Mouse (Mus musculus) right cerebral cortex, postnatal 4 days (tissue): ENCODE results near the gene Lsm12.
"Not testable (repeated sequence)": the region's sequence is repeated elsewhere in the genome, so short reads cannot be mapped to it uniquely, and the experiment has no call there.

Experiments used
- DNase-seq: peaks from one replicate; pipeline ENCODE4 v3.0.0-alpha.2; 2022

Lsm12 gene

DNA sequence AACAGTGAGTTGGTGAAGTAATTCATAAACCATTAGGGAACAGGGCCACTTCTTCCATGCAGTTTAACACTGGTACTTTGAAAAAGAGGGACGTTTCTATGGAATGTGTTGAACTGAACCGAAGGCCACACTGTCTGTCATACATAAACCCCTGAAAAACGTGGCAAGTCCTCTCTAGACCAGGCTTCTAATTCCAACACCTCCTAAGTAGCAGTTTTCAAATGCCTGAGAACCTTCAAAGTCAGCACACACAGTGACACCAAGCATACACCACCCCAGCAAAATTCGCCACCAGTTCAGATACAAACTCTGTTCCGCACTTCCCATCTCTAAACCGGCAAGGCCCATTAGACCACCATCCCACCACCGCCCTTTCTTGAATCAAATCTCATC, 847 bp downstream of the Lsm12 start:
- DNase-seq, result no peak

DNA sequence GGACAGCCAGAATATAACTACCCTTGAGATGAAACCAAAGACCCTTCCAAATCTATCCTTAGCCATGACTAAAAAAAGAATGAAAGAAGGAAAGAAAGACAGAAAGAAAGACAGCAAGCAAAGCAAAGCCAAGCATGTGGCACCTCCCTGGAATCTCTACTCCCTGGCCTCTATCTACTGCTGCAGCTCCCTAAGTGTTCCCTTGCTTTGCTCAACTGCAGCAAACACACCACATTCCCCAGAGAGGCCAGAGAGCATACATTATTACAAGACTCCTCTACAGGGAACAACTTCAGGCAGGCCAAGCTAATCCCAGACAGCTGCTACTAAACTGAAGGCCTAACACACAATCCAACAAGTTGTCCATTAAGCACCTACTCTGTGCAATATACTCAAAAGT, 5.3 kb downstream of the Lsm12 start:
- DNase-seq, result no peak

DNA sequence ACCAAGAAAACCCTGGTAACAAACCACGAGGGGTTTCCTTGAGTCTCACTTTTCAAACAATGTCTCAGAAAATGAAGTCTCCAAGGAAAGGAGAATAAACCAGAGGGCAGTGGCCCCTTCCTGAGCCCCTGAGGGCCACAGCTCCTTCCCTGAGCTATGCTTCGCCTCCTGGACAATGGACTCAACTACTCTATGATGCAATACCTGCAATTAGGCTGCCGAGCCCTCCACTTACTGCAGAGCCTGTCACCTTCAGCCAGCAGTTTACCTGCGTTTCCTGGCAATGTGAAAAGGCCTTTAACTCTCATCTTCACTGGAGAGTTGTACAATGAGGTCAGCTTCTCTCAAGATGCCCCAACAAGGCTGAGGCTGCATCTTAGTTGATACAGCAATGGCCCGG, 16.4 kb downstream of the Lsm12 start:
- DNase-seq, result no peak

DNA sequence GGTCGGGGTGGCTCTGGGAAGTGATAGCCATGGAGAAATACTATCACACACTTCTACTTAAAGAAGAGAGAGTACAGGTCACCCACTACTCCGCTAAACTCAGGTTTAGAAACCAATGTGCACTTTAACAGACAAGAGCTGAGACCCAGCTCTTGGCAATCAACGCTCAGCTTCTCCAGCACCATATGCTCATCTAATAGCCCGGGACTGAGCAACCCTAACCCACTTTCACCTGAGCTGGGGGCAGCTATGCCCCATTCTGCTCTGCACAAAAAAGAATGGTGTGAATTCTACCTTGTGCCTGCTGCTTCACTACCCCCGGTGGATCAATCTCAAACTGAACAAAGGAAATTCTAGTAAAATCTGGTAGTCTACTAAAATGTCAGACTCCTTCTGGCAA, 17.6 kb downstream of the Lsm12 start:
- DNase-seq, result no peak

DNA sequence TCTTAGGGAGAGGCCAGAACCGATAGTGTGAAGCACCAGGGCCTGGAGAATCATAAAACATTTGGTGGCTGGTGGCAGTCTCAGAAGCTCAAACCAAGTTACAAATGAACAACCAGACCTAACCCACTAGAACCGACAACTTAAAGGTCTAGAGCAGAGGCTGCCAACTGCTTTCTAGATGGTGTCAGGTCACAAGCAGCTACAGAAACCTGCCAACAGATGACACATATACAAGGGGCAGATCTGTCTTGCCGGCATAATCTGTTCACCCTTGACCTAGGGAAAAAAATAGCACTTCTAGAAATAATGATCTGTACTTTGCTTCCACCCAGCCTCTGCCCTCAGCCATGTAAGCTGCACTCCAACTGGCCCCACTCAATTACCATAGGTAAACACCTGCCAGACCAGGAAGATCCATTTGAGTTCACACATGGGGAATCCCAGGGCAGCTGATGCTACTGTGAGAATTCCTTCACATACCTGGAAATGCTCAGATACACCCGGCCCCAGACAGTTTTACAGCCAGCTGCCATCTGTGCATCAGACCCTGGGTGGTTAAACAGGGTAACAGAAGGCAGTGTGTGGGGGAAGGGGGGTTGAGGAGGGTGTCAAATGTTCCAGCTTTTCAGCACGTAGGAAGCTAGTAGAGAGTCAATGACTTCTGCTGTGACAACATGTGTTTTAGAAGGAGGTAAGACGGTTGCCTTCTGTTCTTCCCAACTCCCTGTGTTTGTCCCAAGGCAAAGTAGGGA, 18.9 kb downstream of the Lsm12 start:
- no peak for DNase-seq

DNA sequence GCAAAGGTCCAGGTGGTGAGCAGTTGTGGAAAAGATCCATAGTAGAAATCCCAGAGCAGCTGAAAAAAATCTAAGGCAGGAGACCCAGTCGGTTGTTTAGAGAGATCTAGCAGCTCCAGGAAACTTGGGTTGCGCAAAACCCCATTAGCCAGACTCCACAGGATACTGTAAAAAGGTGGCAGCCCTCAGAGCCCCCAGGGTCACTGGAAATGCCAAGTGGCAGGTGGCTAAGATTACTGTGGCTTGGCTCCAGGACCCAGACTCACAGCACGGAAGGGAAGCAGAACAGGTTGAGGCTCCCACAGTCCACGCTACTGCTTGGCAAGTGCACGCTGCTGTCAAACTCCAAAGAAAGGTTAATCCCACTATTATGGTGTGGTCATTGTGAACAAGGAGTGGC, 25.3 kb downstream of the Lsm12 start:
- DNase-seq, result no peak

GRCm38 (mm10) chr11:102158024-102158423, 27.1 kb downstream of the Lsm12 start:
- not testable (repeated sequence) for DNase-seq

GRCm38 (mm10) chr11:102156786-102157089, 28.4 kb downstream of the Lsm12 start:
- no peak for DNase-seq

DNA sequence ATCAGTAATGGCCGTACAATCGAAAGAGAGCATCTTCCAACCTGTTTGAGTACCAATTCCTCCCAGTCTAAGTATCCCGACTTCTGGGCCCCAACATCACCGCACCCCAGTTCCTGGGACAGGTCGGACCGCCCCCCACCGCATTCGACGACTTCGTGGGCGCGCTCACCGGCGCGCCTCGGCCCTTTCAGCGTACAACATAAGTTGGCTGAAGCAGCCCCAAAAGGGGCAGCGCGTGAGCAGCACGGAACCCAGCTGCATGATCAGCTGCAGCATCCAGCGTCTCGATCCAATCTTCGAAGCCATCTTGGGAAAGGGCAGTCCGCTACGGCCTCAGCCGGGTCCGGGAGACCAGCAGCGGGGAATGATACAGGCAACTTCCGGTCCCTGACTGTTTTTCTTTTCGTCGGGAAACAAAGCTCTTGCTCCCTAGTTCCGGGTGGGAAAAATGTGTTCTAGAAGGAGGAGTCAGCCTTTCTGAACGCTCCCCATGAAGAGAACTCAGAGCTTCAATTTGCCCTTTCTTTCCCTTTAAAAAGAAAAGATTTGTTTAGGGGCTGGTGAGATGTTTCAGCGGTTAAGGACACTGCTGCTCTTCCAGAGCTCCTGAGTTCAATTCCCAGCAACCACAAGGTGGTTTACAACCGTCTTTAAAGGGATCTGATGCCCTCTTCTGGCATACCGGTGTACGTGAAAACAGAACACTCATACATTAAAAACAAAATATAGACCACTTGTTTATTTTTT, 28.9 kb downstream of the Lsm12 start, which contains the start of gene Tmem101:
TSS of gene Tmem101 (minus strand) at position 366 of the 747 bp plus-strand sequence.
- peak; percentile 86 for DNase-seq

DNA sequence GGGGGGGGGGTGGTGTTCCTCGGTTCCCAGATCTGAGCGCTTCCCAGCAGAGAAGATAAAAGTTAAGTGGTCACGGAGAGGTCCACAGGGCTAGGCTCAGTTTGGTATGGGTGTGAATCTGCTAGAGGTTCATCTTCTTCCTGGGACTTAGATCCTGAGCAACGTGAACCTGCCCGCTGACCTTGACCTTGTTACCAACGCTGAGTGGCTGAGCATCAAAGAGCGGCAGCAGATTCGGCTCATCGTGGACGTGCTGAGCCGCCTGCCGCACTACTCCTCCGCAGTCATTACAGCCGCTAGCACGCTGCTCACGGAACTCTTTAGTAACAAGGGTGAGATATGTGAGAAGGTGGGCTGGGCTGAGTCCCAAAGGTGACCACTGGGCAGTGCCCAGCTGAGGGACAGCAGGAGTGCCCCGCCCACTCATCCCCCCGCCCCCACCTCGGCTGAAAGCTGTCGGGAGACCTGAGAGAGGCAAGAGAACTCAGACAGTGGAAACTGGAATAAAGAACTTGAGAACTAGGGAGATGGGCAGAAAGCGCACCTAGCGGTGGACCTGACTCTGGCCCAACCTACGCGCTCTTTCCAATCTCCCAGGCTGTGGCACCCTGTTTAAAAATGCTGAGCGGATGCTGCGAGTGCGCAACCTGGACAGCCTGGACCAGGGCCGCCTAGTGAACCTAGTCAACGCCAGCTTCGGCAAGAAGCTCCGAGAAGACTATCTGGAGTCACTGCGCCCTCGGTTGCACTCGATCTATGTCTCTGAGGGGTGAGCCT, 37.7 kb downstream of the Lsm12 start:
- DNase-seq, result no peak

- DNase-seq, result no peak
Measured at GRCm38 (mm10) chr11:102146531-102146930, 38.6 kb downstream of the Lsm12 start.

GRCm38 (mm10) chr11:102146005-102146404, 39.1 kb downstream of the Lsm12 start:
- no peak for DNase-seq

GRCm38 (mm10) chr11:102145471-102146001, 39.6 kb downstream of the Lsm12 start, which contains the start of gene Nags:
Gene Nags, plus strand, starts transcription at chr11:102145513.
- no peak for DNase-seq

DNA sequence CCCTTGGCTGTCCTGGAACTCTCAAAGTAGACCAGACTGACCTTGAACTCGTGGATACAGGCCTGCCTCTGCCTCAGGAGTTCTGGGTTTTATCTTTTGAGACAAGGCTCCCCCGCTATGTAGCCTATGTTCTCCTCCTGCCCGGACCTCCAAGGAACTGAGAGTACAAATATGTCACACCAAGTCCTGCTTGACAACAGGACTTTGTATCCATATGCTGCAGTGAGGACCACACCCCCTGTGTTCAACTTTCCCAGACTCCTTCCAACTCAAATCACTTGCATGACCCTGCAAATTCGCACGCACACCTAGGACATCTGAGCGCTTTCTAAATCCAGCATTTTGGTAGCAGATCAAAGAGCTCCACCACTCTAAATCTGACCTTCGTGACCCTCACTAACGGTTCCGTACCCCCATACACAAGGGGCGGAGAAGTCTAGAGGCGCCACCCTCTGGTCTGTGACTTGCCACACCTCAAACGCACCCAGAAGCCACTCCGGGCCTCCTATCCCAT, 40.1 kb downstream of the Lsm12 start:
- DNase-seq, result no peak

DNA sequence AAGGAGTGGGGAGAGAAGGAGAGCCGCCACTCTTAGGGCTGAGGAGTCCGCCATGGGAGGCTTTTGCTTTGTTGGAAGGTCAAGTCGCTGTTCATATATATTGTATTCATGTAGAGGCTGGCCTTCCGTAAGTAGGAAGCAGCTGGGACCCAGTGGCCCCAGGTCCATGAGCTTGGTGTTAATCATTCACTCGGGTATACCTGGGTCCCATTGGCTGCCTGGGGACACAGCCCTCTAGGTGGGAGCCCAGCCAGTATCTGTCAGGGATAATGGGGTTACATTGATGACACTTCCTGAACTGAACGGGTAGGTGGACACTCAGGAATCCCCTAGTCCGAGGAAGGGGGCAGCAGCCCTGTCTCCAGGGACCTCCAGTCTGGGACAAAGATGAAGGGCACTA, 42.7 kb downstream of the Lsm12 start:
- DNase-seq, result no peak

DNA sequence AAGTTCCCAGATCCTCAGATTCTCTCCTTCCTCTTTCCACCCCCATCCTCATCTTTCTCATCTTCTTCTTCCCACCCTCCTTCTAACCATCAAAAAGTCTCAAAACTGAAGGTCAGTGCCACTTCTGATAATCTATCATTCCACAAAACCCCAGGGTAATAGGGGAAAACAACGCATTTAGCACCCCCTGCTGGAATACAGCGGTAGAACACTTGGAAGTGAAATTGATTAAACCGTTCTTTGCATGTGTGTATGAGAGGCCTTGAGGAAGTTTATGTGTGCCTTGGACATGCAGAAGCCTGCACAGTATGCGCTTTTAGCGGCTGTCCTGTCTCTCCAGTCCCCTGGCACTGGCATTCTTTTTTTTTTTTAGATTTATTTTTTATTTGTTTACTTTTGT, 44.6 kb downstream of the Lsm12 start:
- DNase-seq, result peak; percentile 72

DNA sequence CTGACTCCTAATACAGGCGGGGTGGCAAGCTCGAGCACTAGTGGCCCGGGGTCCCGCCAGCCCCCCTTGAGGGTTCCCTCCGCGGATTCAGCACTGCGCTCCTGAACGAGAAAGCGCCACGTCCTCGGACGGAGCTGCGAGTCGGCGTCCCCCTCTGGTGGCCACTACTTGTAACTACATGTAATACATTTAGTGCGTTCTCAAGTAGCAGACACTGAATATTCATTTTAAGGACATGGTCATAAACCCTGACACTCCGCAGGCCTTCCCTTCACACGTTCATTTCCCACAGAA, 46.7 kb downstream of the Lsm12 start:
- peak; percentile 77 for DNase-seq

DNA sequence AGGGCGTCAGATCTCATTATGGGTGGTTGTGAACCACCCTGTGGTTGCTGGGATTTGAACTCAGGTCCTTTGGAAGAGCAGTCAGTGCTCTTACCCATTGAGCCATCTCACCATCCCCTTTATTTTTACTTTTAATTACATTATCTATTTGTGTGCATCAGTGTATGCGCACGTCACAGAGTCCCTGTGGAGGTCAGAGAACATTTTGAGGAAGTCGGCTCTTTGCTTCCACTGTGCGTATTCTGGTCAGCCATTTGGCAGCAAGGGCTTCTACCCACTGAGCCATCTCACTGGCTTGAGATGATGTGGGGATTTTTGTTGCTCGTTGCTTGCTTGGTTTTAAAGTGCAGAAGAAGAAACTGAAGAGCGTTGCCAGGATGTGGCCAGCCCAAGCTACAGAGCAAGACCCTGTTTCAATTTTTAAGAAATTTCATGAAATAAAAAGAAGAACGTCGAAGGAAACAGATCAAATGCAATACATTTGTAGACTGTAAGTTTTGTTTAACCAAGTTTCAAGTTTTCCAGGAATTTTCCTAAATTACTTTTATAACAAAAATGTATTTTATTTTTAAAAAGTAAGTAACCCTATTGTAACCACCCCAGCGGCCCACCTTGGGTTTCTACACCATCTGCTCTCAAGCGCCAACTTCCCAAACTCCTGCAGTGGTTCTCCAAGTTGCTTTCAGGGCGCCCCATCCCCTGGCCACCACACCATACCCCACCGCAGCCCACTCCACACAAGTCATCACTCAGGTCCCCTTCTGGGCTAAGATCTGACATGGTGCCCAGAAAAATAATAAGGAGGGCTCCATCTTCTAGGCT, 47.3 kb downstream of the Lsm12 start:
- DNase-seq, result no peak

DNA sequence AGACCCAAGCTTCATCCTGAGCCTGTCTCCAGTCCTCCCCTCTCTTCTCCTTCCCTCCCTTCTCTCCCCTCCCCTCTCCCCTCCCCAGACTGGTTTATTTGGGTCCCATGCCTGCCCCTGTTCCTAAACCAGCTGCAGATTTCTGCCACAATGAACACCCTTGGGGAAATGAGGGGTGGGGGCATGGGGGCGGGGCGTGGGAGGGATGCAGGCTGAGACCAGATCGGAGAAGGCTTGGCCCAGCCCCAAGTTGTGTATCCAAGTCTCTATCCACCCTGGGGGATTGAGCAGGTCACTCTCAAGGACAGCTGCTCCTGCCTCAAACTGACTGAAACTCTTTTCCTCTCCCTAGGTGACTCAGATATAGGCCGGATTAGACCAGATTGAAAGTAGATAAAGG, 50.6 kb downstream of the Lsm12 start:
- DNase-seq, result no peak

- DNase-seq, result no peak
Measured at GRCm38 (mm10) chr11:102117386-102117785, 67.7 kb downstream of the Lsm12 start.

DNA sequence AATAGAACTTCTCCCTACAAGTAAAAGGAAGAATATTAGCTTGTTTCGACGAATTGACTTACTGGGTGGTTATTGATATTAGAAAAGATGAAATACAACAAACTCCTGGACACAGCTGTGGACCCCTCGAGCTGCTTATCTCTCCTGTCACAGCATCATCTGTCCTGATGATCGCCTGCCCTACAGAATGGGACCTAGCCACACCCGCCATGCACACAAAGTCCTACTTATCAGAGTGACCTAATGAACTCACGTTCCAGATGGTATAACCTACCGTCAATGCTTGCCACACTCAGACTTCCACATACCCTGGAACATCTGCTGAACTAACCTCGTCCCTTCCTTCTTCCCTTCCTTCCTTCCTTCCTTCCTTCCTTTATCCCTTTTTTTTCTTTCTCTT, 68.9 kb downstream of the Lsm12 start:
- no peak for DNase-seq
